Mouse (Mus musculus) heart, postnatal 14 days (tissue): ENCODE measurements at regions not wholly inside any gene's neighbourhood (a gene's known extent, or its start where the extent isn't known, plus 50 kb on each side); places are given as distances from the start of the nearest gene placed in this dataset.
A peak's percentile ranks its signal among the peaks of the same experiment; 100 is the strongest.

Experiments
- DNase-seq, 2 experiments: peaks; one replicate each; pipeline ENCODE4 v3.0.0; 2021 to 2022
- intact Hi-C: fragments of 180-260 bp; cut with DNase I; formaldehyde crosslinking; loops from one replicate; pipeline ENCODE4 v1.15.1; 2025

DNA sequence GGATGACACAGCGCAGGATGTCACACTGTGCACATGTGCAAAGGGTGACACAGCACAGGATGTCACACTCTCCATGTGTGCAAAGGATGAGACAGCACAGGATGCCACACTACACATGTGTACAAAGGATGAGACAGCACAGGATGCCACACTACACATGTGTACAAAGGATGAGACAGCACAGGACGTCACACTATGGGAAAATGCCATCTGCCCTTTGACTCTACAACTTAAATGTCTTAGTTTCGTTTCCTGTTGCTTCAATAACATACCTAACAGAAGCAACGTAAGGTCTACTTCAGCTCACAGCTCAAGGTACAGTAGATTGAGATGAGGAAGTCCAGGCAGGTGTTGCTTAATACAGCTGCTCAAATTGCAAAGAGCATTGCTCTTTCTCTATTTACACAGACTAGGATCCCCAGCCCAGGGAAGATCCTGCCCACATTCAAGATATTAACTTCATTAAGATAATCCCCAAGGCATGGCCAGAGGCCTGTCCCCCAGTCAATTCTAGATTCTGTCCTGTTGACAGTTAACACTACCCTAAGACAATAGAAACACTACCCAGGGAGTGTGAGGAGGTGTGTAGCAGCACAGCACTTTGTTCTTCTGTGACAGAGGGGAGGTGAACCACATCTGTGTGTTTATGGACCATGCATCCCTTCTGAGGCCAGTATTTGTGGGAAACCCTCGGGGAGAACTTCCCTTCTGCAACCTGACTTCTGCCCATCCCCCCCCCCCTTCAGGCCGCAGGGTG, 97.0 kb downstream of the Psmg1 start:
- no peak for DNase-seq
- intact Hi-C loops, result no loop called here

- no peak for DNase-seq
- intact Hi-C loops, result no loop called here
These were observed 98.4 kb downstream of the Psmg1 start for GRCm38 (mm10) chr16:95892356-95892755.

GRCm38 (mm10) chr16:95886131-95886530, 104.6 kb downstream of the Psmg1 start:
- DNase-seq, result no peak
- intact Hi-C loops, result no loop called here

DNA sequence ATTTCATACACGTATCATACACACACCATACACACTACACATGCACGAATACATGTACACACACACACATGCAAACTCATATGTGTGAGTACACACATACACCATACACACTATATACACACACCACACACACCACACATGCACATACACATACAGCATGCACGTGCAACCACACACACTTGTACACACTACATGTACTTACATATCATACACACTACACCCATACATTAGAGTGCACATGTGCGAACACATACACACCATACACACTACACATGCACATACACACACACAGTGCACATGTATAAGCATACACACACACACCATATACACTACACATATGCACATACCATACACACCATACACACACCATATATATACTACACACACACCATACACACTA, 117.5 kb downstream of the Psmg1 start:
- intact Hi-C loops, result no loop called here
- no peak for DNase-seq

GRCm38 (mm10) chr16:95872436-95872835, 118.3 kb downstream of the Psmg1 start:
- intact Hi-C loops, result no loop called here
- DNase-seq, result peak; percentile 55 to 74

- no peak for DNase-seq
- intact Hi-C loops, result no loop called here
These were observed 120.5 kb downstream of the Psmg1 start for GRCm38 (mm10) chr16:95870291-95870690.

GRCm38 (mm10) chr16:95869501-95869900, 121.3 kb downstream of the Psmg1 start:
- intact Hi-C loops, result no loop called here
- no peak for DNase-seq

GRCm38 (mm10) chr16:95868896-95869295, 121.9 kb downstream of the Psmg1 start:
- DNase-seq, result no peak
- intact Hi-C loops, result no loop called here

DNA sequence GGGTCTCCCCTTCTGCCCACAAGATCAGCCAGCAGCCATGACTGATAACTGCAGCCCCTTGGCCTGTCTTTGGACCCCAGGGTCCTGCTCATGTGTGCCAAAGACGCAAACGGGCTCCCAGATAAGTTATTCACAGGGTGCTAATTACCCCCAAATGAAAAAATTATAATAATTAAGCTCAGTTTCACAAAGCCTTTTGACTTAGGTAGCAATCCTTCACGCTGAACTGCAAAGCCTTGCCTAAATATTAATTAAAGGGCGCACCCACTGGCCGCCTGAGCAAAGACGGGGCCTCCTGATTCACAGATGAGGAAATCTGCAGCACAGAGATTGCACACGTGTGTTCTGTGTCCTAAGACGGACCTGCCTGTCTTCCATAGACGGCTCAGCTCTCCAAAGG, 123.2 kb downstream of the Psmg1 start:
- DNase-seq, result no peak
- intact Hi-C loops, result no loop called here

DNA sequence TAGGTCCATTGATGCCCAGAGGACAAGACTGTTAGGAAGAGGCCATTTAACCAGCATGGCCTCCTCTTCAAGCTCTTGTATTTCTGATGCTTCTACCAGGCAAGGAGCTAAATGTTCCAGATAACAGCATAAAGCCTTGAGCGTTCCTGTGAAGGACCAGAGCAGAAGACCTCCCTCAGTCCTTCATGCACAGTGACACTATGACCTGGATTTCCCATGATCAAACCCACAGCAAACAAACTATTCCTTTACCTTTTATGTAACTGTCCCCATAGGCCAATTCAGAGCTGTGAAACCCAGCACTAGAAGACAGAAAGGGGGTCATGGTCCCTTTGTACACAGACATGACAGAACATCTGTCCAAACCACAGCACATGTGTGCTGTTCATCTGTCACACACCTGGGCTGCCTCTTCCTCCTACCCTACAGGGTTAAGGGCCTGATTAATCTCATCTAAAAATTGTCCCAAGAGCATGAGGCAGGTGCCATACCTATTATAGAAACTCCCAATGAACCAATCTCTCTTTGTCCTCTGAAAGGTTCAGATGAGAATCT, 123.8 kb downstream of the Psmg1 start:
- no peak for DNase-seq
- intact Hi-C loops, result no loop called here

DNA sequence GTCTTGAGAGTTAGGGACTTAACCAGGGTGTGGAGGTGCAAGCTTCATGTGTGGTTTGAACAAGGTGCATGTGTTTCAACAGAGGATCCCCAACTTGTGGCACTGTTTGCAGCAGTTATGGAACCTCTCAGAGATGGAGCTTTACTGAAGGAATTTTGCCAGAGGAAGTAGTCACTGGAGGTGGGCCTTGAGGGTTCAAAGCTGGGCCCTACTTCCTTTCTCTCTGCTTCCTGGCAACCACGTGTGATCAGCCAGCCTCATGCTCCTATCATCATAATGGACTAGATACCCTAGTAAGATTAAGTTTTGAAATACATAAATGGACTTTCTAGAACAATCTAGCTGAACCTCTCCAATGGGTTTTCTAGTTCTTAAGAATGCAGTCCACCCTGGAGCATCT, 125.2 kb downstream of the Psmg1 start:
- intact Hi-C loops, result no loop called here
- DNase-seq, result no peak

- intact Hi-C loops, result loop anchor here (5.0 kb wide), 1 partner anchor 117 kb away; no protein-coding TSS in a partner anchor
- DNase-seq, result no peak
These were observed 126.1 kb downstream of the Psmg1 start for GRCm38 (mm10) chr16:95864646-95865045.

DNA sequence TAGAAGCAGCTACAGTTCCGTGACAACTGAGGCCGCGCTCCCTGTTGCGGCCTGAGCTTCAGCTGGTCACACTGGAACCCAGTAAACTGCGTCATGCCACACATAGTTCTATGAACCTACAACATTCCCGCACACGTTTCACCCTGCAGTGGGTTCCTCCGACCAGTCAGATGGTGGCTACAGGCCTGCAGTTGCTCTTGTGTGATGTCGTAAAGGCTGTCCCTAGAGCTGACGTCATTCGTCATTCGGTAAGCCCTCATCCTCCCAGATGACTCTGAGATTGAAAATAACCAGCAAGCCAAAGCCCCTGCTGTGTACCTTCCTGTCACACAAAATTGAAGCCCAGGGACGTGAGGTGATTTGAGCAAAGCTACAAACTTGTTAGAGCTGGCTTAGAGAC, 126.7 kb downstream of the Psmg1 start:
- intact Hi-C loops, result loop anchor here (5.0 kb wide), 1 partner anchor 117 kb away; no protein-coding TSS in a partner anchor
- DNase-seq, result no peak

GRCm38 (mm10) chr16:95863565-95863964, 127.2 kb downstream of the Psmg1 start:
- intact Hi-C loops, result loop anchor here (5.0 kb wide), 1 partner anchor 116 kb away; no protein-coding TSS in a partner anchor
- no peak for DNase-seq

GRCm38 (mm10) chr16:95862621-95863020, 128.1 kb downstream of the Psmg1 start:
- intact Hi-C loops, result loop anchor here (5.0 kb wide), 1 partner anchor 115 kb away; no protein-coding TSS in a partner anchor
- DNase-seq, result peak; percentile 50 to 54

GRCm38 (mm10) chr16:95861231-95861690, 129.5 kb downstream of the Psmg1 start:
- intact Hi-C loops, result loop anchor here (2.0 to 5.0 kb wide), 4 partner anchors 28 to 158 kb away; partner anchors contain the start of gene Ets2
- DNase-seq, result peak; percentile 76 to 77

DNA sequence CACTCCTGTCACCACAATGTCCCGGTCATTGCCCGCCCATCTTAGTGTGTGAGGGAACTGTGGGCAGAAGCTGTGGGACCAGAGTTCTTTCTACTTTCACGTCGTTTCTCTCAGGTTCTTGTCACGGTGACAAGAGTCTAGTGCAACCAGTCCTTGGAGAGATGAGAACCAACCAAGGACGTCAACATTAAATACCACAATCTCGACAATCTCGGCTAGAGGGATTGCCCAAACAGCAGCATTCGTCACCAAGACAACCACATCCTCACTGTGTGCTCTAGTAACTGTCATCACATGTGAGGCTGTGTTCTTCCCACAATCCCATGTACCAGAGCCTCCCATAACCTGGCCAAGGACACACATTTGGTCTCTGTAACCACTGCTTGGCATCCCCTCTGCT, 129.9 kb downstream of the Psmg1 start:
- DNase-seq, result no peak
- intact Hi-C loops, result loop anchor here (2.0 to 5.0 kb wide), 4 partner anchors 28 to 158 kb away; partner anchors contain the start of gene Ets2

DNA sequence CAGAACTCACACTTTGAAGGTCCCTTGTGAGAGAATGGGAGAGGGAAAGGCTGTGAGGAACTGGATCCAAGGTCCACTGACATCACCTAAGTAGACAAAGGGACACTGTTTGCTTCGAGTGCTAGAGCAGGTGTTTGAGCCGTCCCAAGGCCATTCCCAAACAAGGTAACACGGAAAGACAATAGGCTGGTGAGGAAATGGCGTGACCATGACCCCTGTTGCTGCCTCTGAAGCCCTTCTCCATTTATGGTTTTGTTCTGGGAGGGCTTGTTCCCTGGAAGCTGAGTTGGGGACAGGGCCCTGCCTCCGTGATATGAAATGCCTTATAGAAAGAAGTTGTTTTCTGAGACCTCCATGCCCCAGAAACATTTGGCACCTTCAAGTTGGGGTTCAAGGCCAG, 130.6 kb downstream of the Psmg1 start:
- intact Hi-C loops, result loop anchor here (2.0 to 5.0 kb wide), 4 partner anchors 27 to 157 kb away; partner anchors contain the start of gene Ets2
- DNase-seq, result no peak

GRCm38 (mm10) chr16:95857403-95857802, 133.4 kb downstream of the Psmg1 start:
- DNase-seq, result no peak
- intact Hi-C loops, result no loop called here

DNA sequence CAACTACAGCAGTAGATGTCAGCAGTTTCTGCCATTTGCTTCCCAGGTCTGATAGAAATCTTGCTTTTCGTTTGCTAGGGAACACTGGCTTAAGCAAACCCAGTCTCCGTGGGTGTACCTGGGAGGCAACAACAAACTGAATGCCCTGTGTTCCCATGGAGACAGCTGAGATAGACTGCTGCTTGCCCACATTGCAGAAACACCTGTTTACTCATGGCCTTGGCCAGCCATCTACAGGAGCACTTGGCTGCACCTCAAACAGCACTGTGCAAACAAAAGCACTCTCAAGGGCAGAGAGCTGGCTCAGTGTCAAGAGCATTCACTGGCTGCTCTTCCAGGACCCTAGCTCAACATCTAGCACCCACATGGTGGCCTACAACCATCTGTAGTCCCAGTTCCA, 135.5 kb downstream of the Psmg1 start:
- DNase-seq, result no peak
- intact Hi-C loops, result no loop called here

DNA sequence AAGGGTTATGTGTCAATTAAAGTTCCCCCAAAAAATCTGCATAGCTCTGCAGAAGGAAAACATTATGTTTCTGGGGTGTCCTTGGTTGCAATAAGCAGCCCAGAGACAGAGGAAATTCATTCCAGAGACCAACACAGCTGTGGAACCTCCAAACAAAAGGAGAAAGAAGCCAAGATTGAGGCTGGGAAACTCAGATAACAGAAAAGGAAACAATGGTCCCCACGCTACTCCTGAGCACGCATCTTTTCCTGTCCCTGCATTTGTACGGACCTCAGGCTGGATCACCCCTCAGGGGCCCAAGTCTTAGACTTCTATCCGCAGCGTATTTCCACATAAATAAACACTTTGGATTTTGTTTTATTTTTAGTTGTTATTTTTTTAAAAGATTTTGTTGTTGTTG, 138.9 kb downstream of the Psmg1 start:
- intact Hi-C loops, result no loop called here
- no peak for DNase-seq

GRCm38 (mm10) chr16:95848555-95849082, 142.1 kb downstream of the Psmg1 start:
- intact Hi-C loops, result no loop called here
- DNase-seq, result no peak
